Mouse (Mus musculus) ovary, postnatal 14 days (tissue): ENCODE data around the gene Il4ra.

Experiments
- DNase-seq: peaks from one replicate; pipeline ENCODE4 v3.0.0; 2022; ENCODE audit warnings: low spot score

Il4ra gene

DNA sequence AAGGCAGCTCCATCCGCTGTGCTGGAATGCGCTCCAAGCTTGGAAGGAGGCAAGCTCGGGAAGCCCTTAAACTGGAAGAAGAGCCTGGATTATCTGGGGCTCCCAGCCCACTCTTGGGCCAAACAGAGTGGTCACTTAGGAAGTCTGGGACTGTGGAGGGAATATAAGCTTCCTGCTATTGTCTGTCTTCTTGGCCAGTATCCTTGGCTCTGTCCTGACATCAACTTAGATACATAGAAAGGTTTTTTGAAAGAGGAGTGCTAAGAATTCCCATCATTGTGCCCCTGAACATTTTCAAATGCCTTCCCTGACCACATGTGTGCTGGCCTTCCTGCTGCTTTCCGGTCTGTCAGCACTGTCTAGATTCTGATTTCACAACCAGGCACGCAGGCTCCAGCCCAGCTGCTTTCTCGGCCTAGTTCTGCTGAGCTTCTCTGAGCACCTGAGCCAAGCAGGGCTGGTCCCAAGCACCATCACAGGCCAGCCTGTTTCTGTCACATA, 989 bp upstream of the Il4ra start:
- DNase-seq = no peak

- DNase-seq = no peak
Observed at GRCm38 (mm10) chr7:125552851-125553555, 1.1 kb downstream of the Il4ra start.

DNA sequence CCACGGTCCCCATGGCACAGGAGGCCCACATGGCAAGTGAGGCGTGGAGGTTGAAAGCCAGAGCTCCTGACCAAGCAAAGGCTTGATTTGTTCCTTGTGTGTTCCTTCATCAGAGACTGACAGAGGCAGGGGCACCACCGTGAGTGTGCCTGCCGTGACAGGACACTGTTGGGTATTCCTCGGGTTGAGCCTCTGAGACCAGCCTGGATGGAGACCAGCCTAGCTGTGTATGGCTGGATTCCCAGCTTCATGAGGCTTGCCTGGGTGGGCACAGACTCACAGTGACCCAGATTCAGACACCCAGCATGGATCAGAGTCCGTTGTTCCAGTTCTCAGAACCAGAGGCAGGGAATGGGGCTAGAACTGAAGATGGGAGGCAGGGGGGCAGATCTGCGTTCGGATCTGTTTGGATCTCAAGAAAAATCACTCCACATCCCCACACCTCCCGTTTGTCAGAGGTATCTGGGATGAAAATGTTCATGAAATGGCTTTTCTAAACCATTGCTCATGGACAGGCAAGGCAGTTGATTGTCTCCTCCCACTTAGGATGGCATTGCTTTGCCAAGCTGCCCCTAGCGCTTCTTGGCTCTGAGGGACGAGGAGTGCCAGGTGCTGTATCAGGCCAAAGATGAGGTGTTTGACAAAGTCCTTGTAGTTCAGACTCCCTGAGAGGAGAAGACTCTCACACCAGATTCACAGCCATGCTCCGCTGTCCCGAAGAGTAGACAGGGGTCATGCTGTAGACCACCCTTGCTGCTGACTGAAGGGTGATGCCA, 1.9 kb downstream of the Il4ra start:
- no peak for DNase-seq

DNA sequence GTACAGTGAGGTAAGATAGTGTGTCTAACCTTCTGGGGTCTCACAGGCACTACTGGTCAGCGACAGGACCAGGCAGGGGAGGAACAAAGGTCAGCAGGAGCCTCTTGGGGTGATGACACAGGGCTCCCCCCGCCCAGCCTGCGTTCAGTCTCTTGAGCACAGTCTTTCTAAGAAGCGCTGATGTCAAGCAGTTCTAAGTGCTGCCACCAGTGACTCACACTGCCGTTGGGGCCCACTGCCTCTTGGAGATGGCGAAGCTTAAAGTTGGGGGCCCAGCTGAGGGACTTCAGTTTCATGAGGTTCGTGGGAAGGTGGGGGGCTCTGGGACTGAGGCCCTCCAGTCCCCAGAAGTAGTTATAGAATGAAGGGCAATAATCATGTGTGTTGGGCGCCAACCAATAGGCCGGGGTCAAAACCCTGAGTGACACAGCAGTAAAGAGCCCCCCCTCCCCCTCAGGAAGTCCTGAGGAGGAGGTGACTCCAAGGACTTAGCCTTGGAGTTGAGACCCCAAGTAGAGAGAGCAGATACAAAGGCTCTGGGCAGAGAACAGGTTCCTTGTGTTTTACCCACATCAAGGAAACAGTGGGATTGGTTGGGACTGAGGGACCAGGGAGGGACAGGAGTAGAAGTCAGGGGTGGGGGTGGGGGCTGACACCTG, 2.7 kb downstream of the Il4ra start:
- DNase-seq = no peak

DNA sequence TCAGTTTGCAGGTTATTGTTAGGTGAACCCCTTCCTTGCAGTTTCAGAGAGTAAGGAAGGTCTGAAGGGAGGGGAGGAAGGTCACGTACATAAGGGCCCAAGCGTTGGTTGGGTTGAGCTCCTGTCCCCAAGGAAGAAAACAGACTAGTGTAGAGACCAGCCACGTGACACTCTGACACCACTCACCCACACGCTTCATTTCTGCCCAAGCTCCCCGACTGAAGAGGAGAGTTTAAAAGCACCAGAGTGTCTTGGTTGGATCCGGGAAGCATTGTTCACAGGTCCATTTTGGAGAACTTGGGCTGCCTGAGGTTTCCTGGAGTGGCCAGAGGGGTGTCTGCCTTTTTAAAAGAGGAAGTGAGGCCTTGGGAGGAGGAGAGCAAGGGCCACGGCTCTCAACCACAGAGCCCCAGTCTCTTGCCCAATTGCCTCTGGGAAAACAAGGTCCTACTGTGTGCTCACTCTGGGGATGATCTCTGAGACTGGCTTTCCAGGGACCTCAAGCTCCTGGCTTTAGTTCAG, 3.5 kb downstream of the Il4ra start:
- no peak for DNase-seq

GRCm38 (mm10) chr7:125556096-125556495, 4.2 kb downstream of the Il4ra start:
- DNase-seq = no peak

- DNase-seq = no peak
Observed at GRCm38 (mm10) chr7:125556865-125557264, 4.9 kb downstream of the Il4ra start.

GRCm38 (mm10) chr7:125558401-125558945, 6.6 kb downstream of the Il4ra start:
- no peak for DNase-seq

- DNase-seq = no peak
Observed at GRCm38 (mm10) chr7:125558997-125559396, 7.1 kb downstream of the Il4ra start.

GRCm38 (mm10) chr7:125559537-125559936, 7.6 kb downstream of the Il4ra start:
- no peak for DNase-seq

DNA sequence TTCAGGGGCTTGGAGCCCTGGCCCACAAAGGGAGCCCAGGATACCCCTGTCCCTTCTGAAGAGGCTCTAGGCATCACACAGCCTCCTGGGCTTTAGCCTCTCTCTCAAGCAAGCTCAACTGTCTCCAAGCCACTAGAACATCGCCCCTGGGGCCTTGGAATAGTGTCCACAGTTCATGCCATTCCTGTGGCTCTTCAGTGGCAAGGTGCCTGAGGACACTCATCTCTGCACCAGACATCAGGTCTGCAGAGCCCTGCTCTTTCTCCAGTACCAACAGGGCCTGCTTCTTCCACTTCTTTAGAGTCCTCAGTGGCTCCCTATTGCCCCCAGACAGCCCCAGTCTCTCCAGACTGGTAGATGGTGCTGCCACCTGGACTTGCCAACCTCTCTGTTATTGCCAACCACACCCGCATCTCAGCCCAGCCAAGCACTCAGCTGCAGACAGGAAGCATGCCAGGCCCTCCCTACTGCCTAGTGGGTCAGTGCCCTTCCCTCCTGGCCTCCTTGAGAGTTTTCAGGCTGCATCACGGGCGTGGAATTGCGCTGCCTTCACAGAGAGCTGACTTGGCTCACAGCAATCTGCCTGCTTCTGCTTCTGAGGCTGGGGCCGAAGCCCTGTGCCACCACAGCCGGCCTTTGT, 8.3 kb downstream of the Il4ra start:
- DNase-seq = no peak

DNA sequence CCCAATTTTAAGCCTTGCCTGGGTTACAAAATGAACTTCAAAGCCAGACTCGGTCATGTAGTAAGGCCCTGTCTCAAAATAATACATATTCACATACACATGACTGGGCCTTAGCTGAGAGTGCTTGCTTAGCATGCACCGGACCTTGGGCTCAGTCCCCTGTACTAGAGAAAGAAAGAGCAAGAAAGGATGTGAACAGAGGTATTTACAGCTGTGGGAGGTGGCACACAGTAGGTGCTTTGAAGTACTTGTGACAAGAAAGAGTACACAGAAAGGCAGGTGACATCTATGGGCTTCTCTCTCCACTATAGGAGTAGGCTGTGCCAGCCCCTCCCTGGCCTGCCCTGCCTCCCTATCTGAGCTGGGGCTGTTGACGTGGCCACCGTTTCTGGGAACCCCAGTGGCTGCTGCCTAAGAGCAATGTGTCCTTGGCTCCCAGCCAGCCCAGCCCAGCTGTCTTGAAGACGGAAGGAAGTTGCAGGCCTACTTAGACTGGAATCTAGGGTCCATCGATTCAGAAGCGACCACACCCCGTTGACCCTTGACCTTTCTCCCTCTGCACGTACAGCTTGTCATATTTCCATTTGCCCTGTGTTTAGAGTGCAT, 9.3 kb downstream of the Il4ra start:
- DNase-seq = peak; percentile 60

- no peak for DNase-seq
Observed at GRCm38 (mm10) chr7:125562413-125562812, 10.5 kb downstream of the Il4ra start.

GRCm38 (mm10) chr7:125563093-125563492, 11.2 kb downstream of the Il4ra start:
- DNase-seq = no peak

DNA sequence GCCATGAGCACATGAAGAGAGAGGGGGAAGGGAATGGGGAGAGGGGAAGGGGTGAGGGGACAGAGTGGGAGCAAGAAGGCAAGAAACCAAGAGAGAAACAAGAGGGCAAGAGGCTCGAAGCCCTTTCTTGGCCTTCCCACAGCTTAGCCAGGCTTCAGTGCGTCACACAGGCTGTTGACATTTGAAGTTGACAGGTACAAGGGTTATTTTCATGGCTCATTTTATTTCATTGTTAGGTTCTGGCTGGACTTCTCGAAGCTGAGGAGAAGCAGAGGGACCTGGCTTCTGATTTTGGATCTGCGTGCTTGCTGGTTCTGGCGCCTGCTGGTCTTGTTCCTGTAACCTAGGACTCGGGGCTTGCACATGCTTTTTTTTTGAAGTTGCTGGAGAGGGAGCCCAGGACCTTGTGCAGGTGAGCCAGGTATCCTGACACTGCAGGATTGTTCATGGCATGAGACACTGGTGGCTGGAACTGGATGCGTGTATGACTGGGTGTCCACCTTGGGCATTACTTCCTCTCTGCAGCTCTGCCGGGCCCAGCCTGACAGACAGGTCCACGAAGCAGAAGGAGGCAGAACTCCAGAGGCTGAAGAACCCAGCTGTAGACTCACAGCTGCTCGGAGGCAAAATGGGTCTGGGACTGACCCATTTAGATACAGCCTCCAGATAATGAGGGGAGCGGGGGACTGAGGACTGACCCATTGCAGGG, 12.6 kb downstream of the Il4ra start:
- DNase-seq = no peak

- no peak for DNase-seq
Observed at GRCm38 (mm10) chr7:125565516-125566285, 13.8 kb downstream of the Il4ra start.

GRCm38 (mm10) chr7:125566420-125566819, 14.5 kb downstream of the Il4ra start:
- no peak for DNase-seq

GRCm38 (mm10) chr7:125568888-125569287, 17.0 kb downstream of the Il4ra start:
- DNase-seq = no peak

DNA sequence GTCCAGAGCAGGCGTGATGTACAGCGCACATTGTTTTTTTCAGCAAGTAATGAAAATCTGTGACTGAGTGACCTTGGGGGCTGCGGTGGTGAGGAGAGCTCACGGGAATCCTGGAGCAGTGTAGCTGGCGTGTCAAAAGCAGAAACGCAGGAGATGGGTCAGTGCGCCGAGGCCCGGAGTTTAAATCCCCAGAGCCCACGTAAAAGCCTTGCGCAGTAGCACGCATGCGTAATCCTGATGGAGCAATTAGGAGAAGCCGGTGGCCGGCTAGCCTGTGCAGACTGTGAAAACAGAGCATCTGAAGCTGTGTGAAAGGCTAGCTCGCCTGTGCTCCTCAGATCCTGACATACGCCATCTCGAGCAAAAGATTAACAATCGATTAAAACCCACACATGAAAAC, 20.0 kb downstream of the Il4ra start:
- no peak for DNase-seq

- no peak for DNase-seq
Observed at GRCm38 (mm10) chr7:125572737-125573136, 20.8 kb downstream of the Il4ra start.
